30 mouse cellular contexts compared by ENCODE assay signal in genomic region chr17:34457668-34458067, GRCm38 (mm10). TPM values are rescaled to one million over a fixed set of nuclear protein-coding genes. Genes with fewer than 3 reads are reported as not detected.
A peak's percentile ranks its signal among the peaks of the same experiment; 100 is the strongest.
DNase-seq lines count a peak whose midpoint lies in the region; ATAC-seq and TF ChIP-seq lines count a peak whose summit lies in the region.
"Had no signal": no experiment of that assay in that cellular context is flagged by ENCODE, and none has a peak within 500 bp of the region (broad histone marks: within the 10 kb centered on the region; RNA-seq: fewer than 3 reads in every experiment).

No protein-coding gene starts in this region.

- TF ChIP-seq EP300 in liver, embryonic 14.5 days (IDR thresholded peaks at IDR 0.05; ENCODE audit: low read depth): peak; percentile 25; the same call in 1 of the 2 replicates

- H3K9ac ChIP-seq in liver, embryonic 14.5 days (replicated peaks): no peak overlapping the region
- H3K9ac ChIP-seq in midbrain, embryonic 16.5 days (ENCODE audit: low read depth, low read length): no peak overlapping the region
- H3K9ac ChIP-seq: forebrain, postnatal 0 days; heart, embryonic 13.5 days; hindbrain, embryonic 12.5 days; limb, embryonic 13.5 days had no signal

- H3K27me3 ChIP-seq in liver, embryonic 14.5 days (ENCODE audit: control insufficient read depth, insufficient read depth, low read length): no peaks in the 10 kb centered on the region
- no peaks in the 10 kb centered on the region for H3K27me3 ChIP-seq in midbrain, embryonic 16.5 days (ENCODE audit: control insufficient read depth, insufficient read depth, low read depth, low read length)
- H3K27me3 ChIP-seq: hindbrain, embryonic 12.5 days had no signal

- peak overlapping the region; percentile 14 for H3K4me2 ChIP-seq in liver, embryonic 14.5 days (ENCODE audit: low read depth)
- no peak overlapping the region for H3K4me2 ChIP-seq in midbrain, embryonic 16.5 days (ENCODE audit: low read length)
- H3K4me2 ChIP-seq: heart, embryonic 13.5 days; hindbrain, embryonic 12.5 days; limb, embryonic 13.5 days; midbrain, embryonic 11.5 days had no signal

- DNase-seq in MEL-GATA-1-ER (ENCODE audit: extremely low read depth, low read depth): peak; percentile 82
- peak in 1 of 3 experiments; percentile 6 for DNase-seq in liver, embryonic 14.5 days (ENCODE audit: low read depth in 3 of 3, low spot score in 3 of 3)
- DNase-seq in urinary bladder, postnatal 4 days (ENCODE audit: low spot score in 2 of 2): no peak
- no peak for DNase-seq in right cerebral cortex, postnatal 36 days (ENCODE audit: low spot score in 2 of 2)
- no peak for DNase-seq in urinary bladder, postnatal 14 days (ENCODE audit: low spot score)
- DNase-seq: cerebellum, adult 2 months; forebrain, postnatal 0 days; gastrocnemius, postnatal 25 days; heart, adult 2 months; heart, postnatal 14 days; kidney, postnatal 25 days; thymus, adult 18-20 months; thymus, postnatal 4 days had no signal

- H3K4me3 ChIP-seq in liver, embryonic 14.5 days (ENCODE audit: insufficient read depth in 1 of 2, low read depth in 2 of 2, low read length in 2 of 2): no peak overlapping the region
- no peak overlapping the region for H3K4me3 ChIP-seq in midbrain, embryonic 16.5 days (ENCODE audit: low read depth, low read length)
- H3K4me3 ChIP-seq: embryonic facial prominence, embryonic 10.5 days; heart, adult 2 months; heart, embryonic 13.5 days; hindbrain, embryonic 12.5 days; limb, embryonic 13.5 days had no signal

- peak; percentile 59 for ATAC-seq in granulocyte monocyte progenitor cell, adult 5-6 weeks (replicated peaks; ENCODE audit: poor library complexity, severe bottlenecking)
- ATAC-seq in liver, embryonic 14.5 days (ENCODE audit: insufficient read depth): no peak
- ATAC-seq in megakaryocyte-erythroid progenitor cell, adult 5-6 weeks (replicated peaks; ENCODE audit: low FRiP score, low TSS enrichment, poor library complexity, severe bottlenecking): peak; percentile 89
- ATAC-seq in midbrain, embryonic 16.5 days: no peak
- ATAC-seq: forebrain, postnatal 0 days; intestine, postnatal 0 days; lung, postnatal 0 days had no signal

- H3K36me3 ChIP-seq in liver, embryonic 14.5 days (replicated peaks; ENCODE audit: control insufficient read depth, insufficient read depth, low read depth): no peaks in the 10 kb centered on the region
- no peaks in the 10 kb centered on the region for H3K36me3 ChIP-seq in midbrain, embryonic 16.5 days (ENCODE audit: control insufficient read depth, insufficient read depth, low read length)
- H3K36me3 ChIP-seq: embryonic facial prominence, embryonic 10.5 days; heart, embryonic 13.5 days; hindbrain, embryonic 12.5 days; limb, embryonic 13.5 days had no signal

- no peak for TF ChIP-seq CTCF in liver, embryonic 14.5 days (IDR thresholded peaks at IDR 0.05; ENCODE audit: low read depth)

- peaks cover 0 to 34% of the 10 kb centered on the region in 2 experiments; a peak in 2 of 4 replicates for H3K4me1 ChIP-seq in liver, embryonic 14.5 days (replicated peaks; ENCODE audit: control insufficient read depth in 2 of 2, insufficient read depth in 2 of 2, low read length in 1 of 2)
- H3K4me1 ChIP-seq in midbrain, embryonic 16.5 days (ENCODE audit: control insufficient read depth, insufficient read depth, low read length): no peaks in the 10 kb centered on the region
- H3K4me1 ChIP-seq: embryonic facial prominence, embryonic 10.5 days; heart, embryonic 13.5 days; hindbrain, embryonic 12.5 days had no signal

- 15% methylated on average over 4 of the region's 4 CpGs for WGBS in liver, embryonic 14.5 days (ENCODE audit: insufficient replicate concordance)
- 79% methylated on average over 4 of the region's 4 CpGs for WGBS in midbrain, embryonic 16.5 days

- no peak overlapping the region for H3K27ac ChIP-seq in liver, embryonic 14.5 days
- no peak overlapping the region for H3K27ac ChIP-seq in midbrain, embryonic 16.5 days (ENCODE audit: low read length)
- H3K27ac ChIP-seq: embryonic facial prominence, embryonic 10.5 days; heart, adult 2 months; heart, embryonic 13.5 days; hindbrain, embryonic 12.5 days; limb, embryonic 13.5 days had no signal

- no peaks in the 10 kb centered on the region for H3K9me3 ChIP-seq in liver, embryonic 14.5 days (ENCODE audit: control insufficient read depth, low read length)
- no peaks in the 10 kb centered on the region for H3K9me3 ChIP-seq in midbrain, embryonic 16.5 days (replicated peaks; ENCODE audit: control insufficient read depth, low read length, poor library complexity, severe bottlenecking)
- H3K9me3 ChIP-seq: embryonic facial prominence, embryonic 10.5 days; heart, embryonic 13.5 days; hindbrain, embryonic 12.5 days; limb, embryonic 13.5 days had no signal

RNA-seq across cellular contexts. Expression of gene Btnl4, which starts 19.4 kb away (rescaled TPM):
- total RNA-seq in granulocyte monocyte progenitor cell, adult 5-6 weeks (2014; fragmentation: Nextera tagmentation): not detected in 2 replicates
- not detected in 2 replicates for total RNA-seq in granulocyte monocyte progenitor cell, adult 5-6 weeks (2017)
- not detected in 2 replicates for polyA plus RNA-seq in liver, embryonic 14.5 days (2012; rRNA removed)
- not detected in 2 replicates for polyA plus RNA-seq in liver, embryonic 14.5 days (2014; fragmentation: Nextera tagmentation; extraction: Ambion mirVana)
- total RNA-seq in megakaryocyte-erythroid progenitor cell, adult 5-6 weeks (2014; fragmentation: Nextera tagmentation): not detected in 2 replicates
- not detected in 2 replicates for total RNA-seq in megakaryocyte-erythroid progenitor cell, adult 5-6 weeks (2017)
- polyA plus RNA-seq in midbrain, embryonic 16.5 days (2015; fragmentation: Nextera tagmentation; extraction: Ambion mirVana): not detected in 2 replicates
- total RNA-seq: adrenal gland, postnatal 14 days; forebrain, postnatal 0 days; gastrocnemius, postnatal 25 days; heart, adult 2 months; heart, postnatal 14 days; left cerebral cortex, adult 18-20 months; left cerebral cortex, postnatal 25 days; monocyte, adult 5-6 weeks; neutrophil, adult 5-6 weeks had no signal
- polyA plus RNA-seq: C2C12; cerebellum, adult 2 months; embryonic facial prominence, embryonic 10.5 days; forebrain, postnatal 0 days; heart, adult 2 months; heart, embryonic 13.5 days; hindbrain, embryonic 12.5 days; kidney, embryonic 14.5 days; limb, embryonic 13.5 days; midbrain, embryonic 11.5 days had no signal

RNA-seq across cellular contexts. Expression of gene BC051142, which starts 59.0 kb away (rescaled TPM):
- total RNA-seq in granulocyte monocyte progenitor cell, adult 5-6 weeks (2014; fragmentation: Nextera tagmentation): not detected in 2 replicates
- total RNA-seq in granulocyte monocyte progenitor cell, adult 5-6 weeks (2017): 0.21 TPM in 1 of 2 replicates, not detected in the other
- 0.03 and 0.17 TPM in 2 replicates for polyA plus RNA-seq in liver, embryonic 14.5 days (2012; rRNA removed)
- polyA plus RNA-seq in liver, embryonic 14.5 days (2014; fragmentation: Nextera tagmentation; extraction: Ambion mirVana): 0.08 and 0.66 TPM in 2 replicates
- total RNA-seq in megakaryocyte-erythroid progenitor cell, adult 5-6 weeks (2014; fragmentation: Nextera tagmentation): 5.4 and 7.7 TPM in 2 replicates
- total RNA-seq in megakaryocyte-erythroid progenitor cell, adult 5-6 weeks (2017): 1.4 and 4.7 TPM in 2 replicates
- polyA plus RNA-seq in midbrain, embryonic 16.5 days (2015; fragmentation: Nextera tagmentation; extraction: Ambion mirVana): 6.1 and 6.7 TPM in 2 replicates
- total RNA-seq: gastrocnemius, postnatal 25 days; heart, adult 2 months; monocyte, adult 5-6 weeks had no signal
- polyA plus RNA-seq: C2C12 had no signal

RNA-seq across cellular contexts. Expression of gene Btnl6, which starts 59.5 kb away (rescaled TPM):
- not detected in 2 replicates for total RNA-seq in granulocyte monocyte progenitor cell, adult 5-6 weeks (2014; fragmentation: Nextera tagmentation)
- not detected in 2 replicates for total RNA-seq in granulocyte monocyte progenitor cell, adult 5-6 weeks (2017)
- not detected in 2 replicates for polyA plus RNA-seq in liver, embryonic 14.5 days (2012; rRNA removed)
- not detected in 2 replicates for polyA plus RNA-seq in liver, embryonic 14.5 days (2014; fragmentation: Nextera tagmentation; extraction: Ambion mirVana)
- not detected in 2 replicates for total RNA-seq in megakaryocyte-erythroid progenitor cell, adult 5-6 weeks (2014; fragmentation: Nextera tagmentation)
- not detected in 2 replicates for total RNA-seq in megakaryocyte-erythroid progenitor cell, adult 5-6 weeks (2017)
- polyA plus RNA-seq in midbrain, embryonic 16.5 days (2015; fragmentation: Nextera tagmentation; extraction: Ambion mirVana): not detected in 2 replicates
- total RNA-seq: adrenal gland, postnatal 14 days; forebrain, postnatal 0 days; gastrocnemius, postnatal 25 days; heart, adult 2 months; heart, postnatal 14 days; left cerebral cortex, adult 18-20 months; left cerebral cortex, postnatal 25 days; monocyte, adult 5-6 weeks; neutrophil, adult 5-6 weeks had no signal
- polyA plus RNA-seq: C2C12; cerebellum, adult 2 months; embryonic facial prominence, embryonic 10.5 days; forebrain, postnatal 0 days; heart, adult 2 months; heart, embryonic 13.5 days; hindbrain, embryonic 12.5 days; kidney, embryonic 14.5 days; limb, embryonic 13.5 days; lung, postnatal 0 days; midbrain, embryonic 11.5 days had no signal

Comparison
In these comparisons a context has a peak if more than half of its experiments do, and no peak if none do; other contexts are left out.
1. ATAC-seq: peak in granulocyte monocyte progenitor cell, adult 5-6 weeks (single experiment) and megakaryocyte-erythroid progenitor cell, adult 5-6 weeks (single experiment); none in liver, embryonic 14.5 days (single experiment) and midbrain, embryonic 16.5 days (single experiment).